Mouse (Mus musculus) limb, embryonic 10.5 days (tissue): ENCODE measurements around the gene Fam181a. TPM values are rescaled to one million over a fixed set of nuclear protein-coding genes. Genes with fewer than 3 reads are reported as not detected.

Experiments used
- polyA plus RNA-seq: library from polyadenylated mRNA; unstranded; fragments of >200 nt; fragmentation: Nextera tagmentation; extraction: Ambion mirVana; gene quantifications from 2 replicates; pipeline ENCODE4 v1.2.1, GENCODE M21; 2016

The Fam181a gene
- polyA plus RNA-seq, 1 experiment from 2014 or later = not detected

Other genes with a start within 250 kb of the Fam181a start
- not detected in 2 replicates for gene Prima1, start 68.8 kb upstream of the Fam181a start, polyA plus RNA-seq
- 0.29 and 0.61 TPM in 2 replicates for gene Asb2, start 45.0 kb downstream of the Fam181a start, polyA plus RNA-seq
- 8.3 and 10.0 TPM in 2 replicates for gene Otub2, start 77.7 kb downstream of the Fam181a start, polyA plus RNA-seq
- gene 9330161L09Rik, start 96.8 kb downstream of the Fam181a start, polyA plus RNA-seq = 0.25 and 0.76 TPM in 2 replicates
- 92.5 and 101 TPM in 2 replicates for gene Ddx24, start 114.9 kb downstream of the Fam181a start, polyA plus RNA-seq
- gene Ifi27, start 123.2 kb downstream of the Fam181a start, polyA plus RNA-seq = 0.34 and 0.68 TPM in 2 replicates
- gene Ifi27l2a, start 132.7 kb downstream of the Fam181a start, polyA plus RNA-seq = 0.59 and 1.1 TPM in 2 replicates
- gene Ifi27l2b, start 146.2 kb downstream of the Fam181a start, polyA plus RNA-seq = not detected in 2 replicates
- 1.2 and 1.9 TPM in 2 replicates for gene Ppp4r4, start 221.3 kb downstream of the Fam181a start, polyA plus RNA-seq